Mouse (Mus musculus) embryonic stem cell, embryonic (primary cell): ENCODE results near the gene Prkn.

Experiments used
- CTCF ChIA-PET, 4 experiments: fragments of 300-600 bp in 2 of 4; fragments of 350-600 bp in 2 of 4; sonication (Branson Sonifier 250); formaldehyde crosslinking; loops; one replicate each; lab custom pipeline; 2022; ENCODE audit warnings: inconsistent platforms in 2 of 4; lab: Charles Lee
- POLR2A ChIA-PET, 4 experiments: fragments of 300-600 bp in 2 of 4; fragments of 350-600 bp in 2 of 4; sonication (Branson Sonifier 250); formaldehyde crosslinking; loops; one replicate each; lab custom pipeline; 2022; ENCODE audit warnings: antibody characterized with exemption in 4 of 4, inconsistent platforms in 1 of 4; lab: Charles Lee

Prkn gene

GRCm38 (mm10) chr17:11926865-11927386 is 1086.7 kb downstream of the Prkn start:
- POLR2A ChIA-PET, result no interaction called here

GRCm38 (mm10) chr17:11931641-11932040 is 1091.5 kb downstream of the Prkn start:
- CTCF ChIA-PET, result interaction anchor here in 1 of 4 experiments (0.5 kb wide), 1 partner anchor 1431 kb away, joined by 4 read pairs; no protein-coding TSS in a partner anchor
- POLR2A ChIA-PET, result no interaction called here

More at GRCm38 (mm10) chr17:11926865-11927386, 1086.7 kb downstream of the Prkn start:
- CTCF ChIA-PET, result interaction anchor here in 1 of 4 experiments (0.6 kb wide), 1 partner anchor 31 kb away, joined by 6 read pairs; no protein-coding TSS in a partner anchor

GRCm38 (mm10) chr17:11933737-11934136 is 1093.6 kb downstream of the Prkn start:
- POLR2A ChIA-PET, result interaction anchor here in 1 of 4 experiments (0.5 kb wide), 1 partner anchor 28 kb away, joined by 4 read pairs; no protein-coding TSS in a partner anchor
- CTCF ChIA-PET, result interaction anchor here in 1 of 4 experiments (1.0 kb wide), 1 partner anchor 39 kb away, joined by 3 read pairs; no protein-coding TSS in a partner anchor

- POLR2A ChIA-PET, result interaction anchor here in 1 of 4 experiments (1.1 kb wide), 1 partner anchor 10 kb away, joined by 3 read pairs; no protein-coding TSS in a partner anchor
- CTCF ChIA-PET, result no interaction called here
Measured at GRCm38 (mm10) chr17:11947436-11947835, 1107.3 kb downstream of the Prkn start.

GRCm38 (mm10) chr17:11949551-11950197 is 1109.5 kb downstream of the Prkn start:
- CTCF ChIA-PET, result no interaction called here
- POLR2A ChIA-PET, result interaction anchor here in 1 of 4 experiments (0.5 kb wide), 1 partner anchor 37 kb away, joined by 3 read pairs; no protein-coding TSS in a partner anchor

- CTCF ChIA-PET, result no interaction called here
- POLR2A ChIA-PET, result no interaction called here
Measured at GRCm38 (mm10) chr17:11950198-11950594, 1110.0 kb downstream of the Prkn start.

GRCm38 (mm10) chr17:11955317-11955716 is 1115.1 kb downstream of the Prkn start:
- ChIA-PET CTCF (interaction anchor here in 1 of 4 experiments (0.8 kb wide), 1 partner anchor 17 kb away, joined by 3 read pairs; no protein-coding TSS in a partner anchor), POLR2A (no interaction called here)

GRCm38 (mm10) chr17:11960492-11960891 is 1120.3 kb downstream of the Prkn start:
- CTCF ChIA-PET, result no interaction called here
- POLR2A ChIA-PET, result interaction anchor here in 1 of 4 experiments (0.6 kb wide), 1 partner anchor 569 kb away, joined by 3 read pairs; no protein-coding TSS in a partner anchor

- ChIA-PET POLR2A (interaction anchor here in 1 of 4 experiments (0.5 to 1.1 kb wide), 2 partner anchors 8 to 11 kb away, joined by 3 to 5 read pairs; no protein-coding TSS in a partner anchor), CTCF (interaction anchor here in 2 of 4 experiments (0.6 to 1.0 kb wide), 3 partner anchors 12 to 441 kb away, joined by 3 read pairs; no protein-coding TSS in a partner anchor)
Measured at GRCm38 (mm10) chr17:11962808-11963207, 1122.6 kb downstream of the Prkn start.

GRCm38 (mm10) chr17:11970160-11970559 is 1130.0 kb downstream of the Prkn start:
- CTCF ChIA-PET, result interaction anchor here in 1 of 4 experiments (0.7 kb wide), 1 partner anchor 1355 kb away, joined by 3 read pairs; no protein-coding TSS in a partner anchor
- POLR2A ChIA-PET, result interaction anchor here in 1 of 4 experiments (0.6 kb wide), 2 partner anchors 14 to 475 kb away, joined by 3 to 4 read pairs; no protein-coding TSS in a partner anchor

- ChIA-PET CTCF (interaction anchor here (0.6 to 1.2 kb wide), 24 partner anchors 16 to 899 kb away, joined by 3 to 16 read pairs (median 5); no protein-coding TSS in a partner anchor), POLR2A (no interaction called here)
Measured at GRCm38 (mm10) chr17:11972550-11972949, 1132.4 kb downstream of the Prkn start.

- ChIA-PET CTCF (interaction anchor here (0.6 to 1.2 kb wide), 20 partner anchors 16 to 900 kb away, joined by 3 to 16 read pairs (median 5); no protein-coding TSS in a partner anchor), POLR2A (interaction anchor here in 1 of 4 experiments (0.6 to 1.0 kb wide), 2 partner anchors 11 to 259 kb away, joined by 4 to 5 read pairs; no protein-coding TSS in a partner anchor)
Measured at GRCm38 (mm10) chr17:11972969-11973787, 1133.0 kb downstream of the Prkn start.

GRCm38 (mm10) chr17:11975062-11975607 is 1135.0 kb downstream of the Prkn start:
- ChIA-PET POLR2A (interaction anchor here in 1 of 4 experiments (0.7 kb wide), 1 partner anchor 268 kb away, joined by 5 read pairs; no protein-coding TSS in a partner anchor), CTCF (interaction anchor here (0.6 to 1.0 kb wide), 6 partner anchors 12 to 589 kb away, joined by 3 to 5 read pairs (median 3); no protein-coding TSS in a partner anchor)

GRCm38 (mm10) chr17:11978260-11978821 is 1138.2 kb downstream of the Prkn start:
- POLR2A ChIA-PET, result no interaction called here
- CTCF ChIA-PET, result no interaction called here

- CTCF ChIA-PET, result interaction anchor here in 2 of 4 experiments (1.0 to 1.1 kb wide), 2 partner anchors 11 to 30 kb away, joined by 3 read pairs; no protein-coding TSS in a partner anchor
Measured at GRCm38 (mm10) chr17:11981666-11982065, 1141.5 kb downstream of the Prkn start.

GRCm38 (mm10) chr17:11988110-11988837 is 1148.1 kb downstream of the Prkn start:
- POLR2A ChIA-PET, result no interaction called here
- CTCF ChIA-PET, result interaction anchor here in 2 of 4 experiments (0.6 to 1.1 kb wide), 3 partner anchors 12 to 23 kb away, joined by 3 to 5 read pairs (median 3); no protein-coding TSS in a partner anchor

More at GRCm38 (mm10) chr17:11981666-11982065, 1141.5 kb downstream of the Prkn start:
- POLR2A ChIA-PET, result no interaction called here

- ChIA-PET POLR2A (interaction anchor here in 1 of 4 experiments (0.7 kb wide), 1 partner anchor 1221 kb away, joined by 3 read pairs; no protein-coding TSS in a partner anchor), CTCF (no interaction called here)
Measured at GRCm38 (mm10) chr17:11989296-11989695, 1149.1 kb downstream of the Prkn start.
